Mouse (Mus musculus) neural tube, embryonic 14.5 days (tissue): Measurements from ENCODE around the gene Brs3. TPM values are rescaled to one million over a fixed set of nuclear protein-coding genes. Genes with fewer than 3 reads are reported as not detected.

Experiments
- polyA plus RNA-seq: library from polyadenylated mRNA; unstranded; fragments of >200 nt; fragmentation: Nextera tagmentation; extraction: Ambion mirVana; gene quantifications from 2 replicates; pipeline ENCODE4 v1.2.1, GENCODE M21; 2014

The Brs3 gene
- polyA plus RNA-seq, 1 experiment from 2014 or later = 0.09 TPM

Other genes starting within 250 kb of the Brs3 start
- gene Map7d3, start 220.7 kb upstream of the Brs3 start, polyA plus RNA-seq = 0.40 and 1.0 TPM in 2 replicates
- 0.03 and 0.04 TPM in 2 replicates for gene Adgrg4, start 172.9 kb upstream of the Brs3 start, polyA plus RNA-seq
- gene Htatsf1, start 10.5 kb downstream of the Brs3 start, polyA plus RNA-seq = 83.9 and 87.0 TPM in 2 replicates
- not detected in 2 replicates for gene Vgll1, start 45.0 kb downstream of the Brs3 start, polyA plus RNA-seq
- not detected in 2 replicates for gene Cd40lg, start 169.1 kb downstream of the Brs3 start, polyA plus RNA-seq